Comparison of ENCODE assay signal across 7 mouse cellular contexts in genomic region chr3:51408561-51409183, GRCm38 (mm10). TPM values are rescaled to one million over a fixed set of nuclear protein-coding genes. Genes with fewer than 3 reads are reported as not detected.
DNase-seq lines count a peak whose midpoint lies in the region; ATAC-seq lines count a peak whose summit lies in the region.

Gene Ndufc1, minus strand, starts transcription at chr3:51408988.

- peaks cover 3% of the 10 kb centered on the region; the same call in 1 of the 2 replicates for H3K36me3 ChIP-seq in intestine, embryonic 15.5 days
- peaks cover 35% of the 10 kb centered on the region for H3K36me3 ChIP-seq in midbrain, embryonic 10.5 days

- ATAC-seq in intestine, embryonic 15.5 days, result peak; percentile 91

- DNase-seq in adrenal gland, adult 18-20 months (ENCODE audit: low spot score in 2 of 2), result peak; percentile 99 to 100
- peak; percentile 98 for DNase-seq in embryo, embryonic 11 days
- peak; percentile 97 for DNase-seq in gastrocnemius, postnatal 36 days
- DNase-seq in left cerebral cortex, postnatal 25 days (ENCODE audit: low spot score in 2 of 2), result peak; percentile 96
- DNase-seq in midbrain, embryonic 10.5 days (ENCODE audit: low spot score), result peak; percentile 97
- DNase-seq in right cerebral cortex, postnatal 4 days, result peak; percentile 100

- WGBS in intestine, embryonic 15.5 days, result under 1% methylated on average over 40 of the region's 40 CpGs
- under 1% methylated on average over 40 of the region's 40 CpGs for WGBS in midbrain, embryonic 10.5 days

- no peaks in the 10 kb centered on the region for H3K9me3 ChIP-seq in intestine, embryonic 15.5 days
- no peaks in the 10 kb centered on the region for H3K9me3 ChIP-seq in midbrain, embryonic 10.5 days (replicated peaks)

- peak within 1 kb of the TSS; percentile 78 for H3K9ac ChIP-seq in intestine, embryonic 15.5 days

- H3K4me1 ChIP-seq in intestine, embryonic 15.5 days (replicated peaks), result no peaks in the 10 kb centered on the region
- H3K4me1 ChIP-seq in midbrain, embryonic 10.5 days, result peaks cover 17% of the 10 kb centered on the region

- intact Hi-C loops in gastrocnemius, postnatal 36 days (cut with DNase I), result loop anchor here (5.0 kb wide), 1 partner anchor 36 kb away; no protein-coding TSS in a partner anchor
- intact Hi-C loops in left cerebral cortex, postnatal 25 days (cut with DNase I), result no loop called here

- H3K27ac ChIP-seq in intestine, embryonic 15.5 days, result peak within 1 kb of the TSS; percentile 93
- peak within 1 kb of the TSS; percentile 97 for H3K27ac ChIP-seq in midbrain, embryonic 10.5 days (replicated peaks)

- no peaks in the 10 kb centered on the region for H3K27me3 ChIP-seq in intestine, embryonic 15.5 days (replicated peaks)
- no peaks in the 10 kb centered on the region for H3K27me3 ChIP-seq in midbrain, embryonic 10.5 days (ENCODE audit: low read depth, poor library complexity, severe bottlenecking)

- peak within 1 kb of the TSS; percentile 72 for H3K4me3 ChIP-seq in intestine, embryonic 15.5 days (replicated peaks)
- H3K4me3 ChIP-seq in midbrain, embryonic 10.5 days, result peak within 1 kb of the TSS; percentile 73

- H3K4me2 ChIP-seq in intestine, embryonic 15.5 days (replicated peaks), result peak within 1 kb of the TSS; percentile 61

RNA-seq across cellular contexts. Expression of gene Ndufc1, which starts in this region (rescaled TPM):
- 100 to 1,000 TPM; 725 to 859 TPM for total RNA-seq in adrenal gland, adult 18-20 months (2021)
- total RNA-seq in gastrocnemius, postnatal 36 days (2021), result 1,000 to 10,000 TPM; 1,029 to 1,117 TPM
- polyA plus RNA-seq in intestine, embryonic 15.5 days (2015; fragmentation: Nextera tagmentation; extraction: Ambion mirVana), result 798 and 916 TPM in 2 replicates
- 100 to 1,000 TPM; 362 to 365 TPM for total RNA-seq in left cerebral cortex, postnatal 25 days (2021)
- 688 and 718 TPM in 2 replicates for polyA plus RNA-seq in midbrain, embryonic 10.5 days (2016; fragmentation: Nextera tagmentation; extraction: Ambion mirVana)

Comparison
In these comparisons a context has a peak if more than half of its experiments do, and no peak if none do; other contexts are left out.
1. Peak in every context shown above with its lines: DNase-seq, ATAC-seq, H3K4me3 ChIP-seq and H3K27ac ChIP-seq.